Mouse (Mus musculus) spleen, postnatal 14 days (tissue): Measurements from ENCODE around the gene Kmo.

Experiments used
- DNase-seq, 2 experiments: peaks; one replicate each; pipeline ENCODE4 v3.0.0; 2021 to 2022; ENCODE audit warnings: low spot score in 2 of 2

The Kmo gene

DNA sequence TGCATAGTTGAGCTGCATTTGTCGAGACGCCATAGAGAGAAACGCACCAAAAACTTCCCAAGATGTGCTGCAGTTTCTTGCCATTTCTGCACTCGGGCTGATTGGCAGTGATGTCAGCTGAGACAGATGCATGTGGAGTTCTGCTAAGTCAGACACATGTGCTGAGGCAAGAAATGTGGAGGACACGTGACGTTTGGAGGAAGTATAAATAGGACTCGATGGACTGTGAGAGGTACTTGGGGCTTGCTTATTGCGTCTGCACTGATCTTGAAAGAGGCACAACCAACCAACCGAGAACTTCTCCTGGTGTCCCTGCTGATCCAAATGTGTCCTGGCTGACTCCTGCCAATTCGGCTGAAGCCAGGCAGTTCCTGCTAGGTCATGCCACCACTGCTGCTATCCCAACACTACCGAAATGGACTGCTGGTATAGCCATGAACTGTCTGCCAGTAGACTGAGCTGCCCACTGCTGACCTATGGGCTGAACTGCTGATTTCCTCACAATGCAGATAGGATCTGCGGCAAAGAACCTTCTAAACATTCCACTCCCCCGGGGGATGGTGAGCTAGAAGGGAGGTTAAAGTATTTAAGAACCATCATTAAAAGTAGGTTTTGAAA, at the start of gene Kmo:
Gene Kmo (plus strand): TSS at position 568 of the 618 bp plus-strand sequence.
- DNase-seq = no peak

DNA sequence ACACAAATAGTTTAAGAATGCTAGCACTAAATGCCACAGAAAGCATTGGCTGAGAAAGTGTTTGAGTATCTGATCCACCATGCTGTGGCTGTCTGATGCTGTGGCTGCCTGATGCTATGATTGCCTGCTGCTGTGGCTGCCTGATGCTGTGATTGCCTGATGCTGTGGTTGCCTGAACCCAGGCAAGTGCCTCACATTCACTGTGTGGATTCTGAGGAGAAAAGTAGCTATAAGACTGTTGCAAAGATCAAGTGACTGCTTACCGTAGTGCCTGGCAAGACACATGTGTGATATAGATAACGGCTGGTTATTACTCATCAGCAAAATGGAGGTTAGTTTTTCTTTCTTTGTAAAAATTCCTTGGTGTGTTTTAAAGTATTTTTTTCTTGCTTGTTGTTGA, 46.1 kb upstream of the Kmo start:
- DNase-seq = no peak

DNA sequence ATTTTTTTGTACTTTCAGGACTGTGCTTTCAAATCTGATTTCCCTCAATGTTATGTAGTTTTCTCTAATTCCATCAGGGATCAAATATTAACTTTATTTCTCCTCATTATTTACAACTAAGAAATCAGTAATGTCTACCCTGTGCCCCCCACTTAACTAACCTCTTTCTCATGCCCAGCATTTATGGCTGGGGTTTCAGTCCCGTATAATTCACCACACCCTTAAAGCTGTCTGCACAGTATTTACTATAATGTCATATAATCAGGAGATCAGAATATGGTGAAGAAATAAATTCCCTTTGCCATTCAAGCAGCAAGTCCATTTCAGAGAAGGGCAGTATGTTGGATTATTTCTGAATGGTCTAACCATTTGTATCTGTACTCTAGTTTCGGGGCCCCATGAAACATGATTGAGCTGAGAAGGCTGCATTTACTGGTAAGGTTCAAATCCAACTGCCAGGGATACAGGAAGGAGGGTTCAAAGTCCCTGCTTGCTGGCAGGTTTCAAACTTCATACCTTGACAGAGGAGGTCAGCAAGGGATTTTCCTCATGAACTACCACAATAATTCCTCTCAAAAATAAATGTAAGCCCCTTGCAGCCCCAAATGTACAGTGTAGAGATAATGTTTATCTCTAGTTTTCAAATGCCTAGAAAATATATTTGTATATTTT, 41.6 kb upstream of the Kmo start:
- DNase-seq = no peak

DNA sequence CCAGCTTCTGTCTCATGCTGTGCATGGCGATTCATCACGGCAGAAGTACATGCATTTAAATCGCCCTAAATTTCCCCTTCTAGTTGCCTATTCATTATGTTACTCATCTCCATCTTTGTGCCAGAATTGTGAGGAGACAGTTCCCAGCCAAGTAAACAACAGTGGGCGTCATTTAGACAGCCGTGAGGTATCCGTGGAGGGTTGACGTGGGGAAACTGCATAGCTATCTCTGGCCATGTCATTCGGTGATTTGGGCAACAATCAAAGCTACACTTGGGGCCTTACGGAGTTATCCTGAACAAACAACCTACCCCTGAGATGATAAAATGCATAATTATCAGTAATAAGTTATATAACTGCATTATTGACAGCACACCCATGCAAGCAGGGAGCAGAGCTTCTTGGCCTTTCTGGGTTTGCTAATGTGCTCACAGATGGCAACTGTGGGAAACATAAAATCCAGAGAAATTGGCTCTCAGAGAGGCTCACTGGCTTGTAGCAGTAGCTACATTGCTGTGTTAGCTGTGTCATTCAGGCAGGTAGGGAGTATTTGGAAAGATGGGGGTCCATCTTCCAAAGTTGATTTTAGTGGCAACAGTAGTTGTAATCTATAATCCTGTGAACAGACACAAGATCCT, 40.5 kb upstream of the Kmo start:
- no peak for DNase-seq

DNA sequence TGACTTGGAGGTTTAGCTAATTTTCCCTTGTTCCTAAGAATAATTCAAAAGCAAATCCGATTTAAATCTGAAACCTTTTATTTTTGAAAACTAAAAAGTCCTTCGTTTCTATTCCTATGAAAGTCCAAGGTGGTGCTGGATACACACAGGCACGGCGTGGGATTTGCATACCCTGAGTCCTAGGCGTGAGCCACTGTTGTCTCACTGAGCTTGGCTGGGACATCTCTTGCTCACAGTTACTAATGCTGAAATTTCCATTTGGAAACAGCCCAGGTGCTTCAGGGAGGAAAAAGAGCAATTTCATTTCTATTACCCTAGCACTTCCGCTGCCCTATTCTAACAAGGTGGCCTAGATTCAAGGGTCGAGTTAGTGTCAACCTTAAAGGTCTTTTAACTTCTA, 39.8 kb upstream of the Kmo start:
- DNase-seq = no peak

GRCm38 (mm10) chr1:175582799-175583198, 37.4 kb upstream of the Kmo start:
- no peak for DNase-seq

DNA sequence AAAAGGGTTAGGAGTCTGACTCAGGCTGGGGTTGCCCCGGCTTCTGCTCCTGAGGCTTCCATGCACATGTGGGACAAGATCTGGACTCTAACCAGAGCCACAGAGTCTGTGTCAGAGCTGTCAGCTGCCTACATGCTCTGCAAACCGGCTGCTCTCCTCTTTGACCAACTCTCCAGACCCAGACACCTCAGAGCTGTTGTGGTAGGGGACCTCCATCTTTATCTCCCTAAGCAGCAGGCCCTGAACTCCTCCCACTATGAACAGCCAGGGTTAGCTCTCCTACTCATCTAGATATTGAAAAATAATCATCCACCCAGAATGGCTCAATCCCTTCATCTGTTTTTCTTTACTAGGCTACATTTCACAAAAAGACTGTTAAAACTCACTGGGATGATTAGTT, 34.9 kb upstream of the Kmo start:
- DNase-seq = no peak

GRCm38 (mm10) chr1:175586656-175587055, 33.5 kb upstream of the Kmo start:
- DNase-seq = no peak

DNA sequence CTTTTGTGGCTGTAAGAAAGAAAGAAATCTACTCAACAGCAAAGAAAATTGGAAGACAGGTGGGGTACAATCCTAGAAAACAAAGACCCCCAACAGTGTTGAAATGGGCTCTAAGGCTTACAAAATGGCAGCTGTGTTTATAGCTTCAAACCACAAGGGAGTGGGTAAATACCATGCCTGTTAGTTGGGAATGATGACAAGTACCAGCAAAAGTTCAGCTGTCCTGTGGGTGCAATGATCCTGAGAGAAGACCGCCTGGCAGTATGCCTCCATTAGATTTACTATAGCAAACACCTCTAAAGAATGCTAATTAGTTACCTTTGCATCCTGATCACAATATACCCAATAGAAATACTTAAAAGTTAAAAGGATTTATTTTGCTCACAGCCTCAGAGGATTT, 27.3 kb upstream of the Kmo start:
- no peak for DNase-seq

DNA sequence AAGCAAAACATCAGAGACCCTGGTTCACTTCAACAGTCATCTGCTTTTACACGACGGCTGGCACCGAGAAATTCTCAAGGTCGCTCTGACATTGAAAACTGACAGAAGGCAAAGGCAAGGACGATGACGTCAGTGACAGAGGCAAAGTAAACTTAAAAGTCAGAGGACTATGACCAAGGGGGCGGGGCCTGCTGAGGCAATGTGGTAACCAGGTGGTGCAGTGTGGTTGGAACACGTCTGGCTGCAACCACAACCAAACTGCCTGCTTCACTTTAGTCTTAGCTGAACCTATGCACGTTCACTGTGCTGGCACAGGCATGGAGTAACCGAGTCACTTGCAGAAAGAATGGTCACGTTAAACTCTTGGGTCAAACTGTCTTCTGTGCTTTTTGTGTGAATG, 17.9 kb upstream of the Kmo start:
- DNase-seq = no peak

DNA sequence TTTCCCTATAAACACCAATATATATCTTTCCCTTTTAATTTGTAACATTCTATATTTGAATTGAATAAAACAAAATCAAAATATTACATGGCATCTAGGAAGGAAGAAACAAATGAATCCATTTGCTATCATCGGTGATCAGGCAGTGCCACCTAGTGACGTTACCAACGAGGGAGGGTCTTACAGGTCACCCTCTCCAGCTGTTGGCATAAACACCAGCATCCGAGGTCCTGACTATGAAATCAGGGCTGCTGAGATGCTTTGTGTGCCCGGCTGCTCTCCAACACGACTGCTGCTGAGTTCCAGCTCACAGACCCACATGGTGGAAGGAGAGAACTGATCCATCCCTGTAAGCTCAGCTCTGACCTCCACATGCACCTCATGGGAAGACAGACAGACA, 16.8 kb upstream of the Kmo start:
- no peak for DNase-seq

DNA sequence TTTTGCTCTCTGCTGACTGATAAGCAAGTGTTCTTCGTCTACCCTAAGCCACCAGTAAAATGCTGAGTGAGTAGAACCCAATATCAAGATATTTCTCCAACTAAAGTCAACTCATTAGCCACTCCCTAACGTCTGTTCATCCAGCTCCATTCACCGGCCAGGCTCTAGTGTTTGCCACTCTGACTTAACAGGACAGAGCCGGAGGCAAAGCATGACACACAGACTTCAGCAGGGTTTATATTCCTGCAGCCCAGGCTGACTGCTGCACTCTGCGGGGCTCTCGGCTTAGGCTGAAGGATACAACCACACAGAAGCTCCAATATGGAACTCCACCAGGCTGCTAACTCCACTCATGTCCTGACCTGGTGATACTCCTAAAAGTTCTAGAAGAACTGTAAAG, 12.9 kb upstream of the Kmo start:
- DNase-seq = no peak

- no peak for DNase-seq
These were observed 12.2 kb upstream of the Kmo start for GRCm38 (mm10) chr1:175607838-175608585.

GRCm38 (mm10) chr1:175608708-175609107, 11.5 kb upstream of the Kmo start:
- no peak for DNase-seq

GRCm38 (mm10) chr1:175614992-175615391, 5.2 kb upstream of the Kmo start:
- DNase-seq = no peak

DNA sequence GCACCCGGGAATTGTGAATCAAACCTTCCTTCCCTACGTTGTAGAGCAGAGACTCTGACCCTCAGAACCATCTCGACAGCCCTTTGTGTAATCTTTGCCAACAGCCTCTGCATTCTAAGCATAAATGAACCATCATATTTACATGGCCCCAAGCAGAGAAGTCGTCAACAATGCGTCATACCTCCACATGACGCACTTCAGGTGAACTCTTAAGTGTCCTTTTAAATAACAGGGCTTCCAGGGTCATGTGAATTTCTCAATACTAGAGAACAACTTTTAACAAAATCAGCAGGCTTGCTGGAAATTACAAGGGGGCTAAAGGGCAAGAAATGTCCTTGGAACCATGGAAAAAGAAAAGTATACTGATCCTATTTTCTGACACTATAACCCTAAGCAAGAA, 3.5 kb downstream of the Kmo start:
- no peak for DNase-seq

GRCm38 (mm10) chr1:175625257-175625879, 5.2 kb downstream of the Kmo start, which contains the start of gene Fh1:
Gene Fh1, minus strand, starts transcription at chr1:175625635.
- DNase-seq = peak; percentile 85 to 91

GRCm38 (mm10) chr1:175625990-175626692, 6.0 kb downstream of the Kmo start:
- no peak for DNase-seq

- DNase-seq = no peak
These were observed 9.1 kb downstream of the Kmo start for GRCm38 (mm10) chr1:175629248-175629647.

- DNase-seq = no peak
These were observed 10.2 kb downstream of the Kmo start for GRCm38 (mm10) chr1:175630345-175630744.

- no peak for DNase-seq
These were observed 10.9 kb downstream of the Kmo start for GRCm38 (mm10) chr1:175631080-175631479.
